Mouse (Mus musculus): ENCODE measurements at regions not wholly inside any gene's neighbourhood (a gene's known extent, or its start where the extent isn't known, plus 50 kb on each side); places are given as distances from the start of the nearest gene placed in this dataset.

DNA sequence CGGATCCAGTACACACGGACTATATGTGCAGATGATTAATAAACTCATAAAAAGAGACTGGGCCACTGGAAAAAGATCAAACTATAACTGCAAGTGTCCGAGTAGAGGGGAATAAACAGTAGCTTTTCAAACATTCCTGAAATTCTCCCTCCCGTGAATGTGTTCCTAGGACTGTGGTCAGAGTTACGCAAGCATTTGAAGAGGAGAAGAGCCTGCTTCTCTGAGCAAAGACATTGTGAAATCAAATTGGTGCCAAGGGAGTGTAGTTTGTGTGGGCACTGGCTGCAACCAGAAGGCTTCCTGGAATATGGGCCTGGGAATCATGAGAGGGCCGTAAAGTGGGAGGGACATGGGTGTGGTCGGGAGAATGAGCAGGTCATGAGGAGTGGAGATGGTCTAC is 78.3 kb upstream of the Stx18 start:
- no peak for ATAC-seq
- Histone ChIP-seq H3K4me2 (ENCODE audit: low read length) (no peak overlapping the region), H3K9me3 (replicated peaks; ENCODE audit: control insufficient read depth, low read length, poor library complexity, severe bottlenecking) (no peaks in the 10 kb centered on the region; the same call in 1 of the 2 replicates), H3K36me3 (ENCODE audit: control insufficient read depth, insufficient read depth, low read length) (no peaks in the 10 kb centered on the region), H3K9ac (ENCODE audit: low read depth, low read length) (no peak overlapping the region), H3K4me3 (ENCODE audit: low read depth, low read length) (no peak overlapping the region), H3K27ac (ENCODE audit: low read length) (no peak overlapping the region), H3K4me1 (ENCODE audit: control insufficient read depth, insufficient read depth, low read length) (no peaks in the 10 kb centered on the region), H3K27me3 (ENCODE audit: control insufficient read depth, insufficient read depth, low read depth, low read length) (peaks cover 2% of the 10 kb centered on the region; the same call in 1 of the 2 replicates)
- WGBS: 89% methylated on average over 7 of the region's 7 CpGs

GRCm38 (mm10) chr5:37952096-37952495 is 86.4 kb upstream of the Stx18 start:
- no peaks in the 10 kb centered on the region for H3K4me1 ChIP-seq (ENCODE audit: control insufficient read depth, insufficient read depth, low read length)
- 0% methylated on average over 1 of the region's 1 CpGs for WGBS
- H3K9ac ChIP-seq (ENCODE audit: low read depth, low read length): no peak overlapping the region
- no peaks in the 10 kb centered on the region for H3K27me3 ChIP-seq (ENCODE audit: control insufficient read depth, insufficient read depth, low read depth, low read length)
- H3K27ac ChIP-seq (ENCODE audit: low read length): no peak overlapping the region
- no peak overlapping the region for H3K4me2 ChIP-seq (ENCODE audit: low read length)
- H3K9me3 ChIP-seq (replicated peaks; ENCODE audit: control insufficient read depth, low read length, poor library complexity, severe bottlenecking): no peaks in the 10 kb centered on the region
- ATAC-seq: no peak
- no peaks in the 10 kb centered on the region for H3K36me3 ChIP-seq (ENCODE audit: control insufficient read depth, insufficient read depth, low read length)
- H3K4me3 ChIP-seq (ENCODE audit: low read depth, low read length): no peak overlapping the region

DNA sequence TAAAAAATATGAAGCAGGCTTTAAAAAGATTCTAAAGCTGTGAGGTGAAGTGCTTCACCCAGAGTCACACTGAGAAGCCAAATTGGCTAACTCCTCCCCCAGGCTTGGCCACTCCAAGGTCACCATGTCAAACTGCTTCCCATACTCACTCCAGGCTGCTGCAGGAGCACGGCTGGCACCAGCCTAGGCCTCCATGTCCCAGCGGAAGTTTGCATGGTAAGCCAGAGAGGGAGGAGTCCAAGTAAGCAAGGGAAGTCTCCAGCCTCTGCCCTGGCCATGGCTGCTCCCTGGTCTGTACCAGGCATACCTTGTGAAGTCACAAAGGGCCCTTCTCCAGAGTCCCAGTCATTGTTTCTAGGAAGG is 105.8 kb upstream of the Stx18 start:
- ATAC-seq: no peak
- Histone ChIP-seq H3K4me1 (ENCODE audit: control insufficient read depth, insufficient read depth, low read length) (no peaks in the 10 kb centered on the region), H3K27me3 (ENCODE audit: control insufficient read depth, insufficient read depth, low read depth, low read length) (no peaks in the 10 kb centered on the region), H3K27ac (ENCODE audit: low read length) (no peak overlapping the region), H3K9ac (ENCODE audit: low read depth, low read length) (no peak overlapping the region), H3K9me3 (replicated peaks; ENCODE audit: control insufficient read depth, low read length, poor library complexity, severe bottlenecking) (no peaks in the 10 kb centered on the region), H3K4me3 (ENCODE audit: low read depth, low read length) (no peak overlapping the region), H3K36me3 (ENCODE audit: control insufficient read depth, insufficient read depth, low read length) (no peaks in the 10 kb centered on the region), H3K4me2 (ENCODE audit: low read length) (no peak overlapping the region)
- whole genome bisulfite sequencing: 71% methylated on average over 2 of the region's 2 CpGs

DNA sequence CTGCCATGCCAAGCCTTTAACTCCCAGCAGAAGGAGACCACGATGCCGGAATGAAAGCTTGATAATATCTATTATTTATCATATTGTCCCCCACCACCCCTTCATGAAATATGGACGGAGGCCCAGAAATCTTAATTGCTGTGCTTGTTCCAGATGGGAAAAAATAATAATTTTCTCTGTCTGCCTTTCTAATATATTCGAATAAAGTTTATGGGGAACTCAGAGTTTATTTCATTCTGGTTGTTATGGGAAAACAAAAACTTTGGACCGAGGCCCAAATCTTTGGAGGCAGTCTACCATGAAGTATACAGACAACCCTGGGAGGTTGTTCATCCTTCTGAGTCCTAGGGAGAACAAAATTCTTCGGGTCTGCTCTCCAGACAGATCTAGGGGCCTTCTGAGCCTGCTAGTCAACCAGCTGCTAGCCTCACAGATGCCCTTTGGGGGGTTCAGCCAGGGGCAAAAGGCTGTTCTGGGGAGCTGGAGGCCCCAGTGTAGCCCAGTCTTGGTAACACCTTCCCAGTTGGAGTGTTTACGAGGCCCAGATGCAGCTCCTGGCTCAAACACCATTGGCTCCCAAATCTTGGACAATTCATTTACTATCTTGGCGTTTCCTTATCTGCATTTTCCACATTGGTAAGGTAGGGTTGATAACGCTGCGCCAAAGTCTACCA is 106.3 kb upstream of the Stx18 start:
- ATAC-seq: no peak
- no peaks in the 10 kb centered on the region for H3K36me3 ChIP-seq (ENCODE audit: control insufficient read depth, insufficient read depth, low read length)
- H3K4me1 ChIP-seq (ENCODE audit: control insufficient read depth, insufficient read depth, low read length): no peaks in the 10 kb centered on the region
- H3K27ac ChIP-seq (ENCODE audit: low read length): no peak overlapping the region
- H3K4me3 ChIP-seq (ENCODE audit: low read depth, low read length): no peak overlapping the region
- no peaks in the 10 kb centered on the region for H3K27me3 ChIP-seq (ENCODE audit: control insufficient read depth, insufficient read depth, low read depth, low read length)
- no peak overlapping the region for H3K9ac ChIP-seq (ENCODE audit: low read depth, low read length)
- no peaks in the 10 kb centered on the region for H3K9me3 ChIP-seq (replicated peaks; ENCODE audit: control insufficient read depth, low read length, poor library complexity, severe bottlenecking)
- WGBS: 86% methylated on average over 10 of the region's 10 CpGs
- H3K4me2 ChIP-seq (ENCODE audit: low read length): no peak overlapping the region

- H3K4me2 ChIP-seq (ENCODE audit: low read length): no peak overlapping the region
- H3K4me3 ChIP-seq (ENCODE audit: low read depth, low read length): no peak overlapping the region
- no peak for ATAC-seq
- H3K9ac ChIP-seq (ENCODE audit: low read depth, low read length): no peak overlapping the region
- 13% methylated on average over 2 of the region's 2 CpGs for WGBS
- peaks cover 6% of the 10 kb centered on the region; the same call in 1 of the 2 replicates for H3K4me1 ChIP-seq (ENCODE audit: control insufficient read depth, insufficient read depth, low read length)
- peaks cover 17% of the 10 kb centered on the region for H3K27me3 ChIP-seq (ENCODE audit: control insufficient read depth, insufficient read depth, low read depth, low read length)
- H3K36me3 ChIP-seq (ENCODE audit: control insufficient read depth, insufficient read depth, low read length): no peaks in the 10 kb centered on the region
- H3K9me3 ChIP-seq (replicated peaks; ENCODE audit: control insufficient read depth, low read length, poor library complexity, severe bottlenecking): no peaks in the 10 kb centered on the region
- H3K27ac ChIP-seq (ENCODE audit: low read length): no peak overlapping the region
These were observed 96.1 kb upstream of the Msx1 start for GRCm38 (mm10) chr5:37920481-37920880.

- H3K4me2 ChIP-seq (ENCODE audit: low read length): no peak overlapping the region
- no peaks in the 10 kb centered on the region for H3K9me3 ChIP-seq (replicated peaks; ENCODE audit: control insufficient read depth, low read length, poor library complexity, severe bottlenecking)
- ATAC-seq: no peak
- WGBS: 77% methylated on average over 3 of the region's 3 CpGs
- no peak overlapping the region for H3K27ac ChIP-seq (ENCODE audit: low read length)
- H3K36me3 ChIP-seq (ENCODE audit: control insufficient read depth, insufficient read depth, low read length): no peaks in the 10 kb centered on the region
- H3K4me1 ChIP-seq (ENCODE audit: control insufficient read depth, insufficient read depth, low read length): peaks cover 6% of the 10 kb centered on the region; the same call in 1 of the 2 replicates
- no peak overlapping the region for H3K4me3 ChIP-seq (ENCODE audit: low read depth, low read length)
- peaks cover 17% of the 10 kb centered on the region for H3K27me3 ChIP-seq (ENCODE audit: control insufficient read depth, insufficient read depth, low read depth, low read length)
- H3K9ac ChIP-seq (ENCODE audit: low read depth, low read length): no peak overlapping the region
These were observed 94.7 kb upstream of the Msx1 start for GRCm38 (mm10) chr5:37919102-37919501.

GRCm38 (mm10) chr5:37918001-37918707 is 93.8 kb upstream of the Msx1 start:
- H3K36me3 ChIP-seq (ENCODE audit: control insufficient read depth, insufficient read depth, low read length): no peaks in the 10 kb centered on the region
- peak overlapping the region; percentile 23 for H3K4me3 ChIP-seq (ENCODE audit: low read depth, low read length)
- peak overlapping the region; percentile 45 for H3K4me2 ChIP-seq (ENCODE audit: low read length)
- H3K9me3 ChIP-seq (replicated peaks; ENCODE audit: control insufficient read depth, low read length, poor library complexity, severe bottlenecking): no peaks in the 10 kb centered on the region
- WGBS: 3% methylated on average over 28 of the region's 28 CpGs
- 0 out of 2 replicates have a peak, but pooled peaks have one; percentile 17 for ATAC-seq
- H3K27ac ChIP-seq (ENCODE audit: low read length): no peak overlapping the region
- H3K27me3 ChIP-seq (ENCODE audit: control insufficient read depth, insufficient read depth, low read depth, low read length): peaks cover 17% of the 10 kb centered on the region
- H3K4me1 ChIP-seq (ENCODE audit: control insufficient read depth, insufficient read depth, low read length): peaks cover 6% of the 10 kb centered on the region; the same call in 1 of the 2 replicates
- H3K9ac ChIP-seq (ENCODE audit: low read depth, low read length): peak overlapping the region; percentile 50; the same call in 1 of the 2 replicates

- Histone ChIP-seq H3K9ac (ENCODE audit: low read depth, low read length) (no peak overlapping the region), H3K4me1 (ENCODE audit: control insufficient read depth, insufficient read depth, low read length) (peaks cover 6% of the 10 kb centered on the region; the same call in 1 of the 2 replicates), H3K36me3 (ENCODE audit: control insufficient read depth, insufficient read depth, low read length) (no peaks in the 10 kb centered on the region), H3K9me3 (replicated peaks; ENCODE audit: control insufficient read depth, low read length, poor library complexity, severe bottlenecking) (no peaks in the 10 kb centered on the region), H3K4me2 (ENCODE audit: low read length) (no peak overlapping the region), H3K27me3 (ENCODE audit: control insufficient read depth, insufficient read depth, low read depth, low read length) (peaks cover 17% of the 10 kb centered on the region), H3K27ac (ENCODE audit: low read length) (no peak overlapping the region), H3K4me3 (ENCODE audit: low read depth, low read length) (no peak overlapping the region)
- WGBS: 20% methylated on average over 5 of the region's 5 CpGs
- ATAC-seq: no peak
These were observed 92.8 kb upstream of the Msx1 start for GRCm38 (mm10) chr5:37917161-37917560.

DNA sequence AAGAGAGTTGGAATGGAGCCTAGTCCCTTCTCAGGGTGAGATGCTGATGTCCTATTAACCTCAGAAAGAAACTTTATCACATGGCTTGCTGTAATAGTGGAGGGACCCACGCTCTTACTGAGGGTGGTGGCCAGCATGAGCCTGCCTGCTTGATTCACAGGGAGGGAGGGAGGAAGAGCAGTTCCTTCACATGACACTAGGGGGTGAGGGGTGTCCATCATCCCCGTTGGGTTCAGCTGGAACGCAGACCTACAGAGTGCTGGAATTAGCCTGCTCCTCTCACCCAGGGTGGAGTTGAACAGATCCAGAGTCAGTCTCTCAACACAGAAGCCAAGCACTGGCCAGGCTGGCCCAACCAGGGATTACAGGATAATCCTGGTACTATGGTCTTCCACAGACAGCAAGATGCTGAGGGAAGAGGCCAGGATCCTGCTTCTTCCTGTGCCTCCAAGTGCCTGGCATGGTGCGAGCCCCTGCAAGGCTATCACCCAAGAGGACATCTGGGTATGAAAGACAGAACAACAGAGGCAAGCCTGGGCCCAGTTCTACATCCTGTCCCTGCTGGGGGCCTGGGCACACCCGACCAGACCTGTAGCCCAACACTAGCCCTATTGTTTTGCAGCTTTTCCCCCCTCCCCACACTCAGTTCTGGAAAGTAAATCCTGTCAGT is 80.4 kb upstream of the Msx1 start:
- no peak overlapping the region for H3K4me2 ChIP-seq (ENCODE audit: low read length)
- H3K9ac ChIP-seq (ENCODE audit: low read depth, low read length): no peak overlapping the region
- H3K4me1 ChIP-seq (ENCODE audit: control insufficient read depth, insufficient read depth, low read length): peaks cover 4% of the 10 kb centered on the region; the same call in 1 of the 2 replicates
- H3K36me3 ChIP-seq (ENCODE audit: control insufficient read depth, insufficient read depth, low read length): no peaks in the 10 kb centered on the region
- no peak overlapping the region for H3K27ac ChIP-seq (ENCODE audit: low read length)
- peaks cover 33% of the 10 kb centered on the region for H3K27me3 ChIP-seq (ENCODE audit: control insufficient read depth, insufficient read depth, low read depth, low read length)
- no peaks in the 10 kb centered on the region; the same call in 1 of the 2 replicates for H3K9me3 ChIP-seq (replicated peaks; ENCODE audit: control insufficient read depth, low read length, poor library complexity, severe bottlenecking)
- WGBS: 51% methylated on average over 5 of the region's 5 CpGs
- ATAC-seq: no peak
- no peak overlapping the region for H3K4me3 ChIP-seq (ENCODE audit: low read depth, low read length)

All from midbrain, embryonic 16.5 days (tissue).